Mouse (Mus musculus) kidney, embryonic 14.5 days (tissue): ENCODE results near the gene Cbs. TPM values are rescaled to one million over a fixed set of nuclear protein-coding genes. Genes with fewer than 3 reads are reported as not detected.

ENCODE experiments used
- ATAC-seq: fragments of 200-750 bp; cut with Nextera tagmentation; 2 replicates; pipeline ENCODE4 v1.8.0; 2017; ENCODE audit warnings: moderate number of reproducible peaks, mild to moderate bottlenecking, moderate TSS enrichment, moderate library complexity; ENCODE audit not compliant: low FRiP score, low TSS enrichment
- H3K27ac ChIP-seq: fragments of 300-500 bp; sonication (generic); 2 replicates; pipeline ENCODE4 v1.5.1; 2014; ENCODE audit warnings: low read depth, mild to moderate bottlenecking, low read length, moderate library complexity, mixed read lengths
- H3K27me3 ChIP-seq: fragments of 300-500 bp; sonication (generic); 2 replicates; pipeline ENCODE4 v1.6.1; 2014; ENCODE audit warnings: mild to moderate bottlenecking, low read length; ENCODE audit not compliant: control insufficient read depth, insufficient read depth
- H3K36me3 ChIP-seq: fragments of 300-500 bp; sonication (generic); 2 replicates; pipeline ENCODE4 v1.6.1; 2014; ENCODE audit warnings: low read length, mixed read lengths; ENCODE audit not compliant: control insufficient read depth, insufficient read depth
- H3K4me1 ChIP-seq: fragments of 300-500 bp; sonication (generic); 2 replicates; pipeline ENCODE4 v1.6.1; 2014; ENCODE audit warnings: low read length, mixed read lengths; ENCODE audit not compliant: control insufficient read depth, insufficient read depth
- H3K4me2 ChIP-seq: fragments of 300-500 bp; sonication (generic); replicated peaks from 2 replicates; pipeline ENCODE4 v1.6.1; 2014; ENCODE audit warnings: low read depth, mild to moderate bottlenecking, low read length
- H3K4me3 ChIP-seq: fragments of 300-500 bp; sonication (generic); 2 replicates; pipeline ENCODE4 v1.5.1; 2014; ENCODE audit warnings: mild to moderate bottlenecking, low read length
- H3K9ac ChIP-seq: fragments of 300-500 bp; sonication (generic); 2 replicates; pipeline ENCODE4 v1.6.1; 2014; ENCODE audit warnings: low read depth, mild to moderate bottlenecking, low read length, moderate library complexity
- H3K9me3 ChIP-seq: fragments of 300-500 bp; sonication (generic); 2 replicates; pipeline ENCODE4 v1.6.1; 2016; ENCODE audit warnings: low read length; ENCODE audit not compliant: control insufficient read depth
- WGBS: fragments of 180-500 bp; shearing (Covaris S2); extraction: QIAGEN DNeasy Blood & Tissue Kit; methylation state at CpG from one replicate; pipeline ENCODE4 v1.1.7; 2014; 5-methylcytosine and 5-hydroxymethylcytosine counted together
- polyA plus RNA-seq: library from polyadenylated mRNA; unstranded; fragments of >200 nt; fragmentation: Nextera tagmentation; extraction: Ambion mirVana; gene quantifications from 2 replicates; pipeline ENCODE4 v1.2.1, GENCODE M21; 2014

The Cbs gene
- polyA plus RNA-seq, 1 experiment from 2014 or later: 2.1 TPM

- H3K4me2 ChIP-seq: no peak overlapping the region
- no peak overlapping the region for H3K27ac ChIP-seq
- H3K27me3 ChIP-seq: no peaks in the 10 kb centered on the region
- no peak overlapping the region; the same call in 1 of the 2 replicates for H3K9ac ChIP-seq
- H3K9me3 ChIP-seq: no peaks in the 10 kb centered on the region
- H3K36me3 ChIP-seq: peaks cover 77% of the 10 kb centered on the region
- no peak overlapping the region for H3K4me3 ChIP-seq
- 81% methylated on average over 6 of the region's 6 CpGs for WGBS
- ATAC-seq: no peak
- H3K4me1 ChIP-seq: peaks cover 9% of the 10 kb centered on the region
Observed at GRCm38 (mm10) chr17:31653277-31653676, 16.2 kb upstream of the Cbs start.

DNA sequence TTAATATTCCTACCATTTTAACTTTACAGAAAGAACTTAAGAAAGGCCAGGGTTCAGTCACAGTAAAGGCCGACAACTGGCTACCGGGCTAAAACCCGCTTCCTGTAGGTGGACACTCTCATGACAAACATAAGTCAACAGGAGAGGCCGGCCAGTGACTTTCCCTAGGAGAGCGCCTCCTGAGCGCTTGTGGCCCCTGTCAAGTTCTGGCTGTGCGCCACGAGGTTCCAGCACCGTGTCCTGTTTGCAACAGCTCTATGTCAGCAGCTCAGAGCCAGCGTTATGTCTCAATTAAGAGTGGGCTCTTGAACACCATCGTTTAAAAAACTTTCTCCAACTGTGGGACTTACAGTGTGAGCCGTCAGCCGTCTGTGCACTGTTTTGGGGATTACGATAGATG, 15.1 kb upstream of the Cbs start:
- Histone ChIP-seq H3K9ac (no peak overlapping the region), H3K4me1 (peaks cover 4% of the 10 kb centered on the region), H3K9me3 (no peaks in the 10 kb centered on the region), H3K4me3 (no peak overlapping the region), H3K27ac (no peak overlapping the region), H3K36me3 (peaks cover 89% of the 10 kb centered on the region), H3K27me3 (no peaks in the 10 kb centered on the region), H3K4me2 (no peak overlapping the region)
- WGBS: 93% methylated on average over 14 of the region's 14 CpGs
- no peak for ATAC-seq

- no peak overlapping the region for H3K4me3 ChIP-seq
Observed at GRCm38 (mm10) chr17:31646199-31647002, 9.4 kb upstream of the Cbs start.

GRCm38 (mm10) chr17:31642913-31643312, 5.9 kb upstream of the Cbs start:
- WGBS: 65% methylated on average over 4 of the region's 4 CpGs
- ATAC-seq: no peak
- peaks cover 18% of the 10 kb centered on the region for H3K36me3 ChIP-seq

More at GRCm38 (mm10) chr17:31646199-31647002, 9.4 kb upstream of the Cbs start:
- ATAC-seq: peak; percentile 32; the same call in 1 of the 2 replicates
- no peak overlapping the region for H3K27ac ChIP-seq
- peaks cover 53% of the 10 kb centered on the region for H3K36me3 ChIP-seq
- no peak overlapping the region for H3K4me2 ChIP-seq
- H3K4me1 ChIP-seq: no peaks in the 10 kb centered on the region
- 98% methylated on average over 5 of the region's 5 CpGs for WGBS
- no peak overlapping the region for H3K9ac ChIP-seq
- H3K9me3 ChIP-seq: no peaks in the 10 kb centered on the region
- H3K27me3 ChIP-seq: no peaks in the 10 kb centered on the region

GRCm38 (mm10) chr17:31642331-31642730, 5.3 kb upstream of the Cbs start:
- Histone ChIP-seq H3K9ac (no peak overlapping the region), H3K27me3 (no peaks in the 10 kb centered on the region), H3K4me3 (no peak overlapping the region), H3K9me3 (no peaks in the 10 kb centered on the region), H3K4me1 (0 out of 2 replicates have a peak, but pooled peaks cover 3% of the 10 kb centered on the region), H3K36me3 (peaks cover 12% of the 10 kb centered on the region), H3K4me2 (no peak overlapping the region), H3K27ac (no peak overlapping the region)
- WGBS: 61% methylated on average over 8 of the region's 8 CpGs
- no peak for ATAC-seq

More at GRCm38 (mm10) chr17:31642913-31643312, 5.9 kb upstream of the Cbs start:
- no peak overlapping the region for H3K9ac ChIP-seq
- no peaks in the 10 kb centered on the region for H3K4me1 ChIP-seq
- H3K4me3 ChIP-seq: no peak overlapping the region
- no peaks in the 10 kb centered on the region for H3K27me3 ChIP-seq
- no peaks in the 10 kb centered on the region for H3K9me3 ChIP-seq
- no peak overlapping the region for H3K4me2 ChIP-seq
- no peak overlapping the region for H3K27ac ChIP-seq

GRCm38 (mm10) chr17:31639651-31640050, 2.6 kb upstream of the Cbs start:
- Histone ChIP-seq H3K27me3 (peaks cover 11% of the 10 kb centered on the region), H3K36me3 (no peaks in the 10 kb centered on the region), H3K27ac (no peak overlapping the region), H3K4me3 (no peak overlapping the region), H3K9me3 (no peaks in the 10 kb centered on the region), H3K4me1 (0 out of 2 replicates have a peak, but pooled peaks cover 4% of the 10 kb centered on the region), H3K4me2 (no peak overlapping the region), H3K9ac (no peak overlapping the region)
- ATAC-seq: no peak
- WGBS: 74% methylated on average over 4 of the region's 4 CpGs

DNA sequence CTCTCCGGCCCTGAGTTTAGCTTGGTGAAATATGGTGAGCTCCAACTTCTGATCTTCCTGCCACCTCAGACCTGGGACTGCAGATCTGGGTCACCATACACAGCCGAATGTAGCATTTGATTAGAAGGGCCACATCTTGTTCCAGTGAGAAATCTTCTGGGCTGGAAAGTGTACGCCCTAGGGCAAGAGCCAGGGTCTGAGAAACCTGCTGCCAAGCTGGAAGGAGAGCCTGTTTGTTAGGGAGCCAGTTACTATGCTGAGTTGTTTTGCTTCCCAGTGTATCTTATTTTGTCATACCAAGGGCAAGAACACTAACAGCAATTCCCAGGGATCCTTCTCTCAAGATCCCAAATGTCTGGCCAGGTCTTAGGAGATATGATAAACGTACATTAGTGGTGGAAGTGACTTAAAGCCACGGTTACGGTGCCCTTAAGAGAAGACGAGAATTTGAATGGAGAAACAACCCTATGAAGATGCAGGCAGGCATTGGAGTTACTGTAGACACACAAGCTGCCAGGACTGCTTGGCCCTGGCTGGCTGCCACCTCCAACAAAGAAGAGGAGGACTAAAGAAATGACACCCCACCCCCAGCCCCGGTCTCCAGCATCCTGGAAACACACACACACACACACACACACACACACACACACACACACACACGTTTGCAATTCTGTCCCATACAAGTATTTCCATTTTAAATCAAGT, 980 bp upstream of the Cbs start:
- Histone ChIP-seq H3K4me1 (0 out of 2 replicates have a peak, but pooled peaks cover 4% of the 10 kb centered on the region), H3K27ac (no peak overlapping the region), H3K36me3 (no peaks in the 10 kb centered on the region), H3K9ac (no peak overlapping the region), H3K27me3 (peaks cover 11% of the 10 kb centered on the region), H3K4me3 (no peak overlapping the region), H3K4me2 (peak overlapping the region; percentile 97; the same call in 1 of the 2 replicates), H3K9me3 (no peaks in the 10 kb centered on the region)
- WGBS: 64% methylated on average over 9 of the region's 9 CpGs
- no peak for ATAC-seq

DNA sequence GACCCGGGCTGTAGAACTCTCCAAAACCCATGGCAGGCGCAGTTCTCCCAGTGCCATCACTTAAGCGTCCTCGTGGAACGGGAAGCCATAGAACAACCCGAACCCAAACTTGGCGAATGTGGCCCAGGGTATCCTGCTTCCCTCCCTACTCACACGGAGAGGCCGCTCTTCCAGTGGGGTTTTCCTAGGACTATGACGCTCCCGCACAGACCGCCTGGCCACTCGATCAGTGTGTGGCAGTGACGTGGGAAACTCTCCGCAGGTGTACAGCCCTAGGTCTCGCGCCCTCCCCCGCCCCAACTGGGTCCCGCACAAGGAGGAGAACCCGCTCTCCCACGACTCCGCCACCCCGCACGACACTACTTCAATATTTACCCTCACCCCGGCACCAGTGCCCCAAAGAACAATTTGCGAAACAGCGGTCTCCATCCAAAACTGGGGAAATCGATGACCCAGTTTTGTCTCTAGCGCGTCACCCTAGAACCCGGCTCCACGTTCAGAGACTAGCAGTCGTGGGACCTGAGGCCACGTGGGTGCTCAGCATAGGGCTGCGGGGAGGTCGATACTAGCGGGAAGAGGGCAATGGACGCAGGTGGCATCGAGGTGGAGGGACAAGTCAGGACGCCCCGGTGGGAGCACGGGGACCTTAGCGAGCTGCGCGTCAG, 629 bp downstream of the Cbs start:
- H3K9ac ChIP-seq: peak overlapping the region; percentile 59
- 0 out of 2 replicates have a peak, but pooled peaks cover 4% of the 10 kb centered on the region for H3K4me1 ChIP-seq
- no peak overlapping the region for H3K27ac ChIP-seq
- no peaks in the 10 kb centered on the region for H3K9me3 ChIP-seq
- no peaks in the 10 kb centered on the region for H3K36me3 ChIP-seq
- 0 out of 2 replicates have a peak, but pooled peaks have one; percentile 14 for ATAC-seq
- H3K27me3 ChIP-seq: peaks cover 11% of the 10 kb centered on the region
- peak overlapping the region; percentile 47 for H3K4me3 ChIP-seq
- peak overlapping the region; percentile 97 for H3K4me2 ChIP-seq
- 4% methylated on average over 45 of the region's 45 CpGs for WGBS
